Mouse (Mus musculus) forebrain, embryonic 14.5 days (tissue): ENCODE data around the gene Itga11. TPM values are rescaled to one million over a fixed set of nuclear protein-coding genes. Genes with fewer than 3 reads are reported as not detected.

Source experiments
- polyA plus RNA-seq: library from polyadenylated mRNA; unstranded; fragments of >200 nt; fragmentation: Nextera tagmentation; extraction: Ambion mirVana; gene quantifications from 2 replicates; pipeline ENCODE4 v1.2.1, GENCODE M21; 2014

The Itga11 gene
- polyA plus RNA-seq, 1 experiment from 2014 or later, result 0.85 TPM

Other genes starting within 250 kb of the Itga11 start
- gene Coro2b, start 140.8 kb upstream of the Itga11 start, polyA plus RNA-seq, result 29.0 and 33.2 TPM in 2 replicates
- gene Fem1b, start 134.1 kb downstream of the Itga11 start, polyA plus RNA-seq, result 57.8 and 60.8 TPM in 2 replicates
- 3.8 and 4.9 TPM in 2 replicates for gene Cln6, start 161.0 kb downstream of the Itga11 start, polyA plus RNA-seq
- gene Calml4, start 180.3 kb downstream of the Itga11 start, polyA plus RNA-seq, result 12.0 and 12.9 TPM in 2 replicates